Mouse (Mus musculus) gastrocnemius, adult 18-20 months (tissue): Measurements from ENCODE around the gene Fgfr2. TPM values are rescaled to one million over a fixed set of nuclear protein-coding genes. Genes with fewer than 3 reads are reported as not detected.

Source experiments
- DNase-seq: peaks from one replicate; pipeline ENCODE4 v3.0.0; 2021; ENCODE audit warnings: low spot score
- total RNA-seq, 2 experiments: library from RNA; stranded (reverse); gene quantifications; 2 replicates each; pipeline ENCODE4 v1.2.3; 2021

Fgfr2 gene
- total RNA-seq, 2 experiments from 2014 or later, result 0.43 to 0.88 TPM

DNA sequence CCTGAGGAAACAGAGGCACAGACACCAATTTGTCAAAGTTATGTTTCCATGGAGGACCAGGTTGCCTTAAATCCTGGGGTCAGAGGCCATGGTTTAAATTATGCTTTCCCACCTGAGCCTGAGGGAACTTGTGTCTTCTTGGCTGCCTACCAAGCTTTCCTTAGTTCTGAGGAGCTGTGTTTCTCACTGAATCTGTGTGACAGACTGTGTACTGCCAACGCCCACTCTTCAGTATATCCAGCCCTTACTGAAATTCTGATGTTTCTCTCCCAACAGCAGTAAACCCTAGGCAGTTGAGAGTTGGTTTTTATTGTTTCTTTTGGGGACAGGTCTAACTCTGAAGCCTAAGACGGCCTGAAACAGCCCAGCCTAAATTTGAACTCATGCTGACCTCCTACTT is 529.4 kb downstream of the Fgfr2 start:
- no peak for DNase-seq

DNA sequence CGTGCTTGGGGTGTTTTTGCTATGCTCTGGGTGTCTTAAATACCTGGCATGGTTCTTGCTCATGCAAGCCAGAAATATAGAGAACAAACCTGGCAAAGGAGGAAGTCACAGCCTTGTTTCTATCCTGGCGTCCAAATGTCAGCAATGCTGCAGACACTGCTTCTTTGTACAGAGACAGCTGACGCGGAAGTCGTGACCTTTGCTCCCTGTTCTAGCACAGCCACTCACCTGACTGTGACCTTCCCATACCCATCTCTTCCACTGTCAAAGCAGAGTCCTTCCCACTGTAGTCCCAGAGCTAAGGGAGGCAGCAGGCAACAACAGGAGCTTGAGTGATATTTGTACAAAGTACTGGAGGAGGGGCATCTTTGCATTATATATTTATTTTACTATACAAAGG is 533.5 kb downstream of the Fgfr2 start:
- no peak for DNase-seq

DNA sequence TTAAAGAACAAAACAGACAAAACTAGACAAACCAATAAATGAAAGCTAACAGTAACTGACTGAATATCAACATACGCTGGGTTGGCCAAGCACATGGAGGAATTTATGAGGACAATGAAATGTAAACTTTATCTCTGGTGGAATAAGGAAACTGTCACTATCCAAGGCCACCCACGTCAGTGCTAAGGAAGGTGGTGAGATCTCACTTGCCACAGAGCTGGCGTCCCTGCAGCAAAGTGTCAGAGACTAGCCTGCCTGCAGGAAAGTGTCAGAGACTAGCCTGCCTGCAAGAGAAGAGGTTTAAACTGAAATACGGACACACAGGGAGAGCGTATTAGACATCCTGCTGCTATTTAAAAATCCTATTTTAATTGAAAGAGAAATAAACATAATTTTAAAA is 536.0 kb downstream of the Fgfr2 start:
- no peak for DNase-seq

DNA sequence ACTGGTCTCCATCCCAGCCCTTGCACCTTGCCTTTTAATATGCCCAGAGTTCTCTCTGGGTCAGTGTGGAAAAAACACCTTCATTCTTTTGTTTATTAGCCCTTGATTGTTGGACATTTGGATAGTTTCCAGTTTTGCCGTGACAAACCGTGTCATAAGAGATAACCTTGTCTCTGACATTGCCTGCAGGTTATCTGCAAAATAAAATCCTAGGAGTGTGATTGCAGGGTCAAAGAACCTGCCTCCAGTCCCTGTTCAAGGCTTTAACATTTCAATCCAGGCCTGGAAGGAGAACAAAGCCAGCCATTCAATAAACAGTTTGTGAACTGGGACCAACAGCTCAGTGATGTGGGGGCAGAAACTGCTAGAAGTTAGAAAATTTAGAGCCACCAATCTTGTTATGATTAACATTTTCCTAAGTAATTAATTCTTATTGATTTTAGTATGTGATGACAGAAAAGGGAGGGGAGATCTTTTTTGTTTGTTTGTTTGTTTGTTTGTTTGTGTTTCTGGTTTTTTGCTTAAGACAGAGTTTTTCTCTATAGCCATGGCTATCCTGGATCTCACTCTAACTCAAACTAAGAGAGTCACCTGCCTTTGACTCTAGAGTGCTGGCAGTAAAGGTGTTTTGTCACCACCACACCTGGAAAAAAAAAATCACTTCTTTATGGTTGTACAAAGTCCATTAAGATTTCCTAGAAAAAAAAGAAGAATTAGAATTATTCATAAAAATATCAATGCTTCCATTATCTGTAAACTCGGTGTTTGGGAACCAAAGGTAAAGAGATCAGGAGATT is 537.3 kb downstream of the Fgfr2 start:
- no peak for DNase-seq

DNA sequence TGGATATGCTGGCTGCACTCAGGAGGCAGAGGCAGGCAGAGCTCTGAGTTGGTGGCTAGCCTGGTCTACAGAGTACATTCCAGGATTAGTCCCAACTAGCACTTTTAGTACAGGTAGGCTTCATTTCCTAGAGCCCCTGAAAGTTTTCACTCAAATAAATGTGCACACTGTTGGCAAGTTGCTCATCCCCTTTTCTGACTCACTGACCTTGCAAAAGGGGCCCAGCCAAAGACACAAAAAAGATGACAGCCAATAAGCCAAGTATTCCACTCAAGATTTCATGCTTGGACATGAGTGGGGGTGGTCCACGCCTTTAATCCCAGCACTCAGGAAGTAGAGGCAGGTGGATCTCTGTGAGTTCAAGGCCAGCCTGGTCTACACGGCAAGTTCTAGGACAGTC is 541.7 kb downstream of the Fgfr2 start:
- DNase-seq, result no peak

DNA sequence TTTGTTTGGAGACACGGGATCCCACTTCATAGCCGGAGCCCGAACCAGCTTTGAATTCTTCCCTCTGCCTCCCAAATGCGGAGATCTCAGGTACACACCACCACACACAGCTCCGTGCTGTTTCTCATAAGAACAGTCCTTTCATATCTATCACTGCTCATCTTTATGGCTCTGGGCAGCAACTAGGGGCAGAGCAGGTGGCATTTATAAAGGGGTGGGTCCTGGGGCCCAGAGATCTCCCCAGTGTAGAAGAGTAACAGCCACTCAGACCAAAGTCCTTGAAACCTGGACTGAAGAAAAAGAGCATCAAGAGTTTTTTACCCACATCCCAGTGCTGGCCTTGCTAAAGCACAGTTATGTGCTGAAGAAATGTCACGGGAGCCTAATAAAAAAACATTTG is 542.6 kb downstream of the Fgfr2 start:
- DNase-seq, result no peak

DNA sequence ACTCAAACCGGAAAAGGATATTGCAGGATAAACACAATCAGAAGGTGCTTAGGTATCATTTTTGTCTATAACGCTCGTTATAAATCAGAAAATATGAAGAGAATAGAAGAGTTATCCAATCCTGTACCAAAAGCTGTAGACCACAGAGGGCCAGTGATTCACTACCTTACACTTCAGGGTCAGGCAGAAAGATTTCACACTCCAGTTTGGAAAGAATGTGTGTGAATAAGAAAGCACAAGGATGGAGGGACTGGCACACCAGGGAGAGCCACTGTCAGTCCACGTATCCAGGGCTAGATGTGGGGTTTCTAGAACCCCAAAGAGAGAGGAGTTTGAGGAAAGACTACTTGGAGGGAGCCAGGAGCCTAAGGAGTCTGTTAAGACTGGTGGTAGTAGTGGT is 546.3 kb downstream of the Fgfr2 start:
- DNase-seq, result no peak

DNA sequence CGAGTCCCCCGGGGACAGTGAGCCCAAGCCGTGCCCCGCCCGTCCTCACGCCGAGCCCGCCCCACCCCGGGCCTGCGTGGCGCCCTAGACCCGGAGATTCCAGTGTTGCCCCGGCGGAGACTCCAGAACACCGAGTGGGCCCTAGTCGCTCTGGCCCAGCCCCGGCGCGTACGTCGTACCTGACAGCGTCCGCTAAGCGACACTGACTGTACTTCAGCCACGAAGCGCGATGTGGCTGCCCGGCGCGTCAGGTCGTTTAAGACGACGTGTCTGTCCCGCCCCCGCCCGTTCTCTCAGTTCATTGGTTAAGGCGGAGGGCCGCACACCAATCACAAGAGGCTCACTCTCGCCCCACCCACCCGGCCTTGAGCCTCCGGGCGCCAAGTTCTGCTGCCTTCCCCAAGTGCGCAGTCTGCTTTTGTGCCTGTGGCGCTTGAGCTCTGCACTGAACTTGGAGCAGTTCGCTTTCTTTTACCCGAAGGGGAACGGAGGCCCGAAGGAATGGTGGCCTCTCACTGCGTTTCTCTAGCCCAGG is 547.0 kb downstream of the Fgfr2 start, which contains the start of gene Oat:
Gene Oat, minus strand, starts transcription at position 283 of the 535 bp plus-strand sequence.
- peak; percentile 96 for DNase-seq

DNA sequence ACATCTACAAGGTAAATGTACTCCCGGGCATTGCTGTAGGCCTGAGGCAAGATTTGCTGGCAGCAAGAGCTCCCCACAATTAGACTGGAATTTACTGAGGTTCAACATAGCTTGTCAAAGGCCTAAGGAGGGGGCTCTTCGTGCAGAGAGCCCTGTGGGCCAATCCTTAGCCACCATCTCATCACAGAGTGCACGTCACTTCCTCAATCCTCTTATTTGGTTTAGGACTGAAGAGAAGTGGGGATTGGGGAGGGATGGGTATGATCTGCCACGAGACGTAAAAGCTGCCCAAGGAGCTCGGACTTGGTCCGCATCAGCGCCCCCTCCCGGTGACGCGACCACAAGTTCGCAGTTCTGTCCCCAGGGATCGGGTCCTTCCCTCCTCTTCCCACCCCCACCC is 547.5 kb downstream of the Fgfr2 start:
- DNase-seq, result peak; percentile 85

DNA sequence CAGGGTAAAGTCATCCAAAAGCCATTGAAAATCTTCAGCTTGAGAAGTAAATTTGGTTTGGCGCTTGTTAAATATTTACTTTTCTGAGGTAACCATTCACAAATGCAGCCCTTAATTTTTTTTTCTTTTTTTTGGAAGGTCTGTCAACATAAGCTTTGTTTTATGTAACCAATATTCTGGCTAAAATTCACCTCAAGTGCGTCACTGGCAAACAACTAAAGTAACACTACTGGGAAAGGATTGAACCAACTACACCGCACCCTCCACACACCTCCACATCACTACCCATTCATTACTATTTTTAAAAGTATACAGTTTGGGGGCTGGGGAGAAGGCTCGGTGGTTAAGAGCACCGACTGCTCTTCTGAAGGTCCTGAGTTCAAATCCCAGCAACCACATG is 548.5 kb downstream of the Fgfr2 start:
- DNase-seq, result no peak

DNA sequence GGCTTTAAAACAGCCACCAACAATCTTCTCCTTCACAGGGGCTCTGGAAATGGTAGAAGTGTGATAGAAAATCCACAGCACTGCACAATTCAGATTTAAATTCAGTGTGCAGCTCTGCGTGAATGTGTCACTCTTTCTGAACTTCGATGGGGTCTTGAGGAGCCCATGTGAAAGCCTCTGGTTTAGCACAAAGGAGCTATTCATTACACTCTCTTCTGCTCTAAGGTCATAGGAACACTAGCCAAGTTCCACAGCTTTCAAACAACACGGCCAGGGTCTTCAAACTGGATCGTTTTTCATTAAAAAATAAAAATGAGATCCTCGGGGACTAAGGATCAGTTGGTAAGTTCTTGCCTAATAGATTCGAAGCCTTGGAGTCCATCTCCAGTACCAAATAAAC is 549.9 kb downstream of the Fgfr2 start:
- DNase-seq, result no peak

DNA sequence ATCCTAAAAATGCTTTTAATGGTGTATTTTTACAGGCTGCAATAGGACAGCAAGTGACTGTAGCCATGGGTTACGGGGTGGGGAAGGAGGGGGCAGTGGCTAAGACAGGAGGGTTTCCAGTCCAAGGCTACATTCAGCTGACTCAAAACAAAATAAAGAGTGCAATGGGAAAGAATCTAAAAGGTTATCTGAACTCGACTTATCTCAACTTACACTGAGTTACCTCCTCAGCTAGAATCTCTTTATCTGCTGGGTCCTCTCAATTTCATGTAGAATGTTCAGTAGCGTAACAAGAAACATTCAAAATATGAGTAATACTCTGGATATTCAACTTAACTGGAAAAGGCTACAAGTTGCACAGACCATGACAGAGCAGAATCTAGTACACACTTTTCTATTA is 550.4 kb downstream of the Fgfr2 start:
- DNase-seq, result no peak

DNA sequence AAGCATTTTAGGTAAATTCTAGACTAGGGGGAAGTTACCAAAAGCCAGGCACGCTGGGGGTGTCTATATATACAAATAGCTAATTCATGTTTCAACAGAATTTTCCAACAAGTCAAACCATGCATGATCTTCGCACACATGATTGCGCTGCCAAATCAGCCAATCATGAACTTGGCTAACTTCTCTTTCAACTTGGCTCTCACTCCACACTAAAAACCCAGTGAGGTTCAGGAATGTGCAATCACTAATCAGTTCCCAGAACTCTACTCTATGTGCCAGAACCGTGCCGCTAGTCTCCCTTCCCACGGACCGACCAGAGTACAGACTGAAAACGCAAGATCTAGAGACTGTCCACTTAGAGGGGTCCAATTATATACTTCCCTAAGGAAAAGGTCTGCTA is 551.7 kb downstream of the Fgfr2 start:
- DNase-seq, result no peak

DNA sequence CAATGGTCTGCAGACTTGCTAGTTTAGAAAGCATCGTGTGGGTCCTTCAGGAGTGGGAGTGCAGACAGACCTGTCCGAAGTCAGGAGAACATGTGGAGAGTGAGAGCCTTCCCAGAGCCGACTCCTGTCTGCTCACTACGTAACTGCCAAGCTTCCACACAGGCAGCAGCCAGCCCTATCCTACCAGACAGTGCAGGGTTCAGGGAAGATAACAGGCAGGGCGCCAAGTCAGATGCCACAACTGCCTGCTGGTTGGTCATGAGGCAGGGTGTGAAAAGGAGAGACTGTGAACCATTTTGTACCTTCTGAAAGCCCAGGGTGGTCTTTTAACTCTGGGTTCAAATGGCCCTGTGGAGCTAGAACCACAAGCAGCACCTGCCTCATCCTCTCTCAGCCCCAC is 553.1 kb downstream of the Fgfr2 start:
- DNase-seq, result no peak

DNA sequence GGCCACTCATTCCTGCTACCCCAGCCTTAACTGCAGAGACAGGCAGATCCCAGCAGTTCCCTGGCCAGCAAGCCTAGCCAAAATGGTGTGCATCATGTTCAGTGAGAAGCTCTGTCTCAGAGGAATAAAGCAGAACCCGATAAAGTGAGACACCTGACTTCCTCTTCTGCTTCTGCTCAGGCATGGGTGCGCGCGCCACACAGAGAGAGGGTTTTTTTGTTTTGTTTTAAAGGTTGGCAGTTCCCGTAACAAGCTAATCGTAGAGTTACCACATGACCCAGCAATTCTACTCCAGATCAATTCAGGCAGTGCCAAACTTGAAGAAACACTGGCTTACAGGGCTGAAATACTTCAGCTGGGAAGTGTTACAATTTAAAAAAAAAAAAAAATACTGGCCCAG is 554.3 kb downstream of the Fgfr2 start:
- no peak for DNase-seq

DNA sequence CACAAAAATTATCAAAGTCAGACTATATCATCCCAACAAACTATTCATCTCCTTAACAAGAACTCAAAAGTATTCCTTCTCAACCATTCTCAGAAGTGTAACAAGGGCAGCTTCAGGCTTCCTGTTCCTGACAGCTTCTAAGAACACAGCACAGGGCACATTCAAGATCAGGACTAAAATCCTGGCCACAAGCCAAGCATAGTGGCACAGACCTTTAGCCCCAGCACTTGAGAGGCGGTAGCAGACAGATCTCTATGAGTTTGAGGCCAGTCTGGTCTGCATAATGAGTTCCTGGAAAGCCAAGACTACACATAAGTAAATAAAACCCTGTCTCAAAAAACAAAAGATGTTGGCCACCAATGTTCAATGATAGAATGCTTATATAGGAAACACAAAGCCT is 557.3 kb downstream of the Fgfr2 start:
- DNase-seq, result no peak

DNA sequence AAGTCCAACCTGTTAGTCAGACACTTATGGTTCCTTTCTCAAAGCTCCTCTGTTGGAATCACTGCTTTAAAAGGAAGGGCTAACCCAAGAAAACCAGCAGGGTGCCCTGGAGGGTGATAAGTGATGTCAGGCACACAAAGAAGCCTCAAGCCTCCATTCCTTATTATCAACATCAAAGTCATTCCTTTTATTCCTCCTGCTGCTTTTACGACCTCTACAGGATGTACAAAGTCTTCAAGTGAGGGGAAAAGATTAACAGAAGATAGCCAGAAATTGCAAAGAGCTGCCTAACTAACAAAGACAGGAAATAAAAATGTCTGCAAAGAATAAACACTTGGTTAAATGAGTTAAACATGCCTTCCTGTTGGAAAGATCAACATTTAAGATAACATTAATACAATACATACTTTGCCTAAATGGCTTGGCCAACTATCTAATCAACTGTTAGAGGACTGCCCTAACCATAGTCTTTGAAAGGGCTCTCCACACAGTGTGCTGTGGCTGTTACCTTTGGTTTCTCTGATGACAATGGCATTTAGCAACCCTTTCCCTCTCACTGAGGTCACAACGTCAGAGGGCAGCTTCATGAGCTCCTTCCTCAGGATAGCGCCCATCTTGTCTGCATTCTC is 563.9 kb downstream of the Fgfr2 start:
- DNase-seq, result no peak

DNA sequence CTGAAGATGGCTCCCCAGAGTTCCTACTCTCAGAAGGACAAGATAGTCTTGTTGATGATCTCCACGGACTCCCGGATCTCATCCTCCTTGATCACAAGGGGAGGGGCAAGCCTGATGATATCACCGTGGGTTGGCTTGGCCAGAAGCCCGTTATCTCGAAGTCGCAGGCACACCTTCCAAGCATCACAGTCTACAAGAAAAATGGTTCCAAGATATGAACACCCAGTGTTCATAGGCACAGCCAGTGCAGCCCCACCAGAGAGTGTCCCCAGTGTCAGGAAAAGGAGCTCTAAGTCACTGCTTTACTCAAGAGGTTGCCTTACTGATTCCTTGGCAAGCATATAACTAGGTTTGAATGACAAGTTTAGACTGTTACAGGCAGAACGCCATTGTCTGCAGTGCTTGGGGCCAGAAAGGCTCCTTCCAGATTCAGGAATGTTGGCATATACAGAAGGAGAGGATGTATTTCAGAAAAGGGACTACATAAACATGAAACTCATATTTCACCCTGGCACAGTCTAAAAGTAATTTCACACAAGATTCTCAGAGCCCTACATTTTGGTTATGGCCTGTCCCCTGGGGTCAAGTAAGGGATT is 564.9 kb downstream of the Fgfr2 start:
- DNase-seq, result peak; percentile 73

DNA sequence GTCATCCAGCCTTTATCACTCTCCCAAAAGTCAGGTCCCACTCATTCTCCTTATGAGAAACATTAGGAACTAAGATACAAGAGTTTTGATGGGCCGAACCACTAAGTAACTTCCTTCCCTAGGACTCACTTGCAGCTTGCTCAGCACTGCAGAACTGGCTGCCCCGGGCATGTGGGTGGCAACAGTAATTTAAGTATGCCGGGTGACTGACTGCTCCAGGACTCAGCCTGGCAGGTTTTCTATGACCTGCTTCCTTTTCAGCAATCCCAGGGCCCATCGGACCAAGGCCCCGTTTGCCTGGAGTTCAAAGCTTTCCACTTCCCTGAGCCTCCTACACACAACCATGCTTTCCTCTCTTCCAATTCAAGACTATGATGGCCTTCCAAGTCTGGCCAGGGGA is 566.6 kb downstream of the Fgfr2 start:
- peak; percentile 51 for DNase-seq

DNA sequence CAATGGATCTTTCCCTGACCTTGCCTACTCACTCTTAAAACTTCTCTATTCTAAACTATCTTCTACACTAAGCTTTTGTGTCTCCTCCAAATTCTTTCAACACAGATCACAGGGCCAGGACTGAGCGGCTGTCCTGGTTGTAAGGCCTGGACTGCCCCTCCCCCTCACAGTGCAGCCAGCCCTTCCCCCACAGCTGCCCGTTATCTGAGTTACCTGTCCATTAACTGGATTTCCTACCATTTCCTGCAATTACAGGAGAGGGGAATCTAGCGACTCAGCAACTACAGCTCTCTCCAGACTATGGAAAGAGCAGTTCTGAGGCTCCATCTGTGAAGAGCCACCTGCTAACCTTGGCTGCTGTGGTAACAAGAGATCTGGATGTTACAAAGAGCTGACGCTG is 567.2 kb downstream of the Fgfr2 start:
- no peak for DNase-seq

DNA sequence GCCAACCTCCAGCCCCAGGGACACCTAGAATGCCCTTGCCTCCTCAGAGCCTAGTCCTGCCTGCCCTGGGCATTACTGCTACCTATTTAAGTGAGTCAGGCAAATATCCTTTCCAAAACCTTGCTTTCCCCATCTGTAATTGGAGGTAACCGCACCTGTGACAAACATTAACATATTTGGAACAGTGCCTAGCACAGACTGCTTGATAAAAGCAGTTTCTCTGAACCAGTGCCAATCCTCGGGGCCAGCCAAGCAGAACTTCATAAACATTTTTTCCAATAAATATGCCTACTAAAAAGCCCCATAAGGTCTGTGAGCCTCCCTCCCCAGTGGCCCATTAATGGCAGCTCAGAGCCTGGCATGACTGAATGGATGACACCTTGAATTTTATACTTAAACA is 569.1 kb downstream of the Fgfr2 start:
- DNase-seq, result no peak

DNA sequence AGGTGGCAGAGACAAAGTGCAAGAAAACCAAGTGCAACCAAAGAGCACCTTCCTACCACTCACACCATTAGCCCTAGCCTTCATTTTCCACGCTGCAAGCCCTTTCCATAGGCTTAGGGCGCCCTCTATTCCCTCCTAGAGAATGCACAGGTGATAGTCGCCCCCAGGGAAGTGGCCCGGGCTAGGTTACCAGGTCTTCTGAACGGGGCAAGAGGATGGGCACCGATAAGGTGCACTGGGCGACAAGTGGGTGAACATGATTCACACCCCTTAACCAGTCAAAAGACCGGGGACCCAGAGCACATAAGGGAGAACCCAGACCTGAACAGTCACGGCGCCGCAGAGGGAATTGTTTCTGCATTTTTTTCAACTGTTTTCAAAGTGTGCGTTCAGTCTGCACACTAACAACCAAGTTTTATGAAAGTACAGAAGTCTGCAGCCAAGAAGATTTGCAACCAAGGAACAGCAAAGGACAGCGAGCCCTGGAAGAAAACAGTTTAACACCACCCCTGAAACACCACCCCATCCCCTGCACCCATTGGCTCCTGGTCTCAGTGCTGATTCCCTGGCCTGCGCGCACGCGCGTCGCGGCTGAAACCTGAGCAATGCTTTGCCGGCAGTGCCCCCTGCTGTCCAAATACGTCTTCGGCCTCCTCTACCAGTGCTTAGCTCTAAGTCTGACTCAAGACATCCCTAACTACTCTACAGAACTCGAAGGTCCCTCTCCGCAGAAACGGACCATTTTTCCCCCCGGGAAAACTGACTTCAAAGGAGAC is 571.6 kb downstream of the Fgfr2 start:
- DNase-seq, result peak; percentile 97
